Mouse (Mus musculus) kidney, adult 2 months (tissue): ENCODE measurements around the gene Snx30.

Experiments used
- CTCF ChIP-seq: fragments of 200-500 bp; conservative IDR thresholded peaks from 2 replicates; pipeline ENCODE4 v1.5.1; 2011; ENCODE audit warnings: low read depth, mild to moderate bottlenecking, control low read depth, low read length, moderate library complexity, mixed read lengths; ENCODE audit not compliant: insufficient read depth, insufficient read length
- POLR2A ChIP-seq: fragments of 200-500 bp; IDR thresholded peaks from one replicate; pipeline ENCODE4 v1.6.1; 2011; ENCODE audit warnings: low read depth, low read length, control low read depth

DNA sequence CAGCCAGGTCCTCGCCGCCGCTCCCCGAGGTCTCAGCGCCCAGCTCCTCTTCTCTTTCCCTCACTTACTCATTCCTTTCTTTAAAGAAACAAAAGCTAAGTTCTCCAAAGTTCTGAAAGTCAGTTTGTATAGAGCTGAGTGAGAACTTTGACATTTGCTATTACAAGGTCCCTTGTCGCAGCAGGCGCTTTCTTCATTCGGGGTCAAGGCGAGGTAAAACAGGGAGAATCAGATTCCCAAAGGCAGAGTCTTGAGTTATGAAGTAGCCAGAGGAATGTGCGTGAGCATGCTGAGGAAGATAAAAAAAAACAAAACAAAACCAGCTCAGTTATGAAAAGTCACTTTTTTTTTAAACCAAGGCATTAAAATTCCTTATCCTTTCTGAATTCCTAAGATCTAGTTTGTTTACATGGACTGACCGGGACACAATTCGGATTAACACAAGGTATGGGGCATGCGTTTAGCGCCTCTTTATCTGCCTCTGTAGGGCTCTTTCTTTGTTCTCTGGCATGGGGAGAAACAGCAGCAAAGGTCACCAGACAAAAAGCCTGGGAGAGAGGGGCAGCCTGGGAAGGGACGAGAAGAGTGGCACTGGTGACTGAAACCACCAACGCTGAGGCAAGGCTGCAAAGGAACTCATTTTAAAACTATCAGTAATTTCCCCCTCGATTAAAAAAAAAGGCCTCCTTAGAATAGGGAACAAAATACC lies 33.3 kb upstream of the Snx30 start:
- TF ChIP-seq CTCF (no peak), POLR2A (no peak)
